ENCODE assay signal across 27 mouse cellular contexts in the genomic region with DNA sequence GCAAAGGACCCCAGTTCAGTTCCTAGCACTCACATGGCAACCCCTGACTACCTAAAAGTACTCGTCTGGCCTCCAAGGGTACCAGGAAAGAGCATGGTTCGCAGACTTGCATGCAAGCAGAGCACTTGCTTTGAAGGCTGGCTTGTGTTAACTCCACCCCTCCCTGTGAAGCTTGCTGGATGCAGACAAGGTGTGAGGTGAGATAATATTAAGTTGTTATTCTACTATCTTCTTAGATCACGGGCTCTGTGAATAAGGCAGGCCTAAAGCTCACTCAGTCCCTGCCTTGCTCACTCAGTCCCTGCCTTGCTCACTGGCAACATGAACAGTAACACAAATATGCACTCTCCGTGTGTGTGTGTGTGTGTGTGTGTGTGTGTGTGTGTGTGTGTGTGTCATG. TPM values are rescaled to one million over a fixed set of nuclear protein-coding genes. Genes with fewer than 3 reads are reported as not detected.
DNase-seq lines count a peak whose midpoint lies in the region; ATAC-seq and TF ChIP-seq lines count a peak whose summit lies in the region.
"Had no signal": no experiment of that assay in that cellular context is flagged by ENCODE, and none has a peak within 500 bp of the region (broad histone marks: within the 10 kb centered on the region; RNA-seq: fewer than 3 reads in every experiment).

No protein-coding gene starts in this region.

- no peaks in the 10 kb centered on the region for H3K9me3 ChIP-seq in liver, embryonic 13.5 days (replicated peaks)
- H3K9me3 ChIP-seq in liver, embryonic 16.5 days (replicated peaks; ENCODE audit: control insufficient read depth, low read length): no peaks in the 10 kb centered on the region
- no peaks in the 10 kb centered on the region for H3K9me3 ChIP-seq in lung, postnatal 0 days (ENCODE audit: low read length)
- H3K9me3 ChIP-seq: embryonic facial prominence, embryonic 13.5 days; forebrain, embryonic 15.5 days; heart, embryonic 15.5 days had no signal

- no peak overlapping the region for H3K4me2 ChIP-seq in liver, embryonic 13.5 days
- H3K4me2 ChIP-seq in liver, embryonic 16.5 days (ENCODE audit: low read depth, low read length): no peak overlapping the region
- no peak overlapping the region for H3K4me2 ChIP-seq in lung, postnatal 0 days (replicated peaks; ENCODE audit: low read depth, low read length)
- H3K4me2 ChIP-seq: embryonic facial prominence, embryonic 13.5 days; forebrain, embryonic 12.5 days; forebrain, embryonic 15.5 days; heart, embryonic 12.5 days; heart, embryonic 15.5 days; hindbrain, embryonic 14.5 days had no signal

- no peak for TF ChIP-seq EP300 in lung, postnatal 0 days (IDR thresholded peaks at IDR 0.05)

- peak; percentile 28 for DNase-seq in c-Kit-positive CD71-positive TER-119-negative erythroid progenitor cells, embryonic 14.5 days (ENCODE audit: low read depth)
- no peak for DNase-seq in liver, embryonic 13.5 days
- no peak for DNase-seq in natural killer cell, adult 2 months (ENCODE audit: low spot score in 2 of 2)
- no peak for DNase-seq in lung, postnatal 0 days (ENCODE audit: low spot score)
- no peak for DNase-seq in heart, adult 18-20 months
- DNase-seq in right cerebral cortex, postnatal 10 days (ENCODE audit: low spot score in 2 of 2): no peak
- DNase-seq: adrenal gland, postnatal 10 days; adrenal gland, postnatal 36 days; B cell, adult 2 months; cerebellum, postnatal 25 days; embryo, embryonic 11 days; gastrocnemius, postnatal 25 days; heart, postnatal 10 days; heart, postnatal 36 days had no signal

- H3K9ac ChIP-seq in liver, embryonic 13.5 days: no peak overlapping the region
- H3K9ac ChIP-seq in liver, embryonic 16.5 days (ENCODE audit: low read depth, low read length): no peak overlapping the region
- no peak overlapping the region for H3K9ac ChIP-seq in lung, postnatal 0 days (replicated peaks; ENCODE audit: low read depth)
- H3K9ac ChIP-seq: embryonic facial prominence, embryonic 13.5 days; forebrain, embryonic 12.5 days; forebrain, embryonic 15.5 days; heart, embryonic 12.5 days; heart, embryonic 15.5 days; hindbrain, embryonic 14.5 days had no signal

- peaks cover 16% of the 10 kb centered on the region for H3K4me1 ChIP-seq in liver, embryonic 13.5 days (replicated peaks)
- no peaks in the 10 kb centered on the region for H3K4me1 ChIP-seq in liver, embryonic 16.5 days (ENCODE audit: control insufficient read depth, low read depth, low read length)
- no peaks in the 10 kb centered on the region for H3K4me1 ChIP-seq in lung, postnatal 0 days (ENCODE audit: insufficient read depth, low read depth, low read length)
- H3K4me1 ChIP-seq: embryonic facial prominence, embryonic 10.5 days; embryonic facial prominence, embryonic 13.5 days; forebrain, embryonic 12.5 days; forebrain, embryonic 15.5 days had no signal

- ATAC-seq in hematopoietic stem cell, adult 5-6 weeks (replicated peaks in 1 of 2; ENCODE audit: insufficient read depth in 1 of 2, low FRiP score in 2 of 2, low TSS enrichment in 1 of 2, low read depth in 1 of 2, poor library complexity in 2 of 2, severe bottlenecking in 2 of 2): peak; percentile 29 to 46; a peak in 1 of 4 replicates
- ATAC-seq in liver, embryonic 13.5 days (ENCODE audit: low read depth): peak; percentile 87
- ATAC-seq in liver, embryonic 16.5 days (ENCODE audit: low read depth): peak; percentile 65
- ATAC-seq in lung, postnatal 0 days: no peak
- ATAC-seq: forebrain, embryonic 15.5 days; Patski had no signal

- H3K4me3 ChIP-seq in liver, embryonic 13.5 days (replicated peaks): no peak overlapping the region
- H3K4me3 ChIP-seq in liver, embryonic 16.5 days (ENCODE audit: low read depth, low read length): no peak overlapping the region
- no peak overlapping the region for H3K4me3 ChIP-seq in lung, postnatal 0 days (ENCODE audit: low read depth, low read length)
- H3K4me3 ChIP-seq: embryonic facial prominence, embryonic 10.5 days; embryonic facial prominence, embryonic 13.5 days; erythroblast, embryonic 14.5 days; forebrain, embryonic 12.5 days; forebrain, embryonic 15.5 days; heart, embryonic 12.5 days; heart, embryonic 15.5 days had no signal

- 30% methylated on average over 4 of the region's 4 CpGs for WGBS in liver, embryonic 13.5 days (ENCODE audit: insufficient replicate concordance)
- 36% methylated on average over 4 of the region's 4 CpGs for WGBS in liver, embryonic 16.5 days (ENCODE audit: insufficient replicate concordance)
- 88% methylated on average over 4 of the region's 4 CpGs for WGBS in lung, postnatal 0 days

- no peaks in the 10 kb centered on the region for H3K27me3 ChIP-seq in liver, embryonic 13.5 days
- no peaks in the 10 kb centered on the region for H3K27me3 ChIP-seq in liver, embryonic 16.5 days (ENCODE audit: control insufficient read depth, insufficient read depth, low read depth, low read length)
- H3K27me3 ChIP-seq in lung, postnatal 0 days (replicated peaks; ENCODE audit: insufficient read depth, low read length): no peaks in the 10 kb centered on the region
- H3K27me3 ChIP-seq: CH12.LX; embryonic facial prominence, embryonic 13.5 days; forebrain, embryonic 12.5 days; forebrain, embryonic 15.5 days; heart, embryonic 12.5 days; heart, embryonic 15.5 days; Patski had no signal

- no peak overlapping the region; the same call in 1 of the 2 replicates for H3K27ac ChIP-seq in liver, embryonic 13.5 days
- H3K27ac ChIP-seq in liver, embryonic 16.5 days (ENCODE audit: low read length): no peak overlapping the region
- no peak overlapping the region for H3K27ac ChIP-seq in lung, postnatal 0 days (ENCODE audit: low read length)
- H3K27ac ChIP-seq: embryonic facial prominence, embryonic 10.5 days; embryonic facial prominence, embryonic 13.5 days; forebrain, embryonic 12.5 days; forebrain, embryonic 15.5 days; heart, embryonic 15.5 days; hindbrain, embryonic 14.5 days had no signal

- TF ChIP-seq CTCF in lung, postnatal 0 days (IDR thresholded peaks at IDR 0.05): no peak

- no peaks in the 10 kb centered on the region for H3K36me3 ChIP-seq in liver, embryonic 13.5 days
- no peaks in the 10 kb centered on the region for H3K36me3 ChIP-seq in liver, embryonic 16.5 days (ENCODE audit: control insufficient read depth, insufficient read depth)
- H3K36me3 ChIP-seq in lung, postnatal 0 days (ENCODE audit: insufficient read depth, low read length): no peaks in the 10 kb centered on the region
- H3K36me3 ChIP-seq: G1E; heart, embryonic 12.5 days; heart, embryonic 15.5 days had no signal

RNA-seq across cellular contexts. Expression of gene Bcat1, which starts 58.5 kb away (rescaled TPM):
- total RNA-seq in hematopoietic stem cell, adult 5-6 weeks (2017): 0.79 TPM in 1 of 2 replicates, not detected in the other
- 0.48 and 0.65 TPM in 2 replicates for polyA plus RNA-seq in liver, embryonic 13.5 days (2015; fragmentation: Nextera tagmentation; extraction: Ambion mirVana)
- polyA plus RNA-seq in liver, embryonic 16.5 days (2015; fragmentation: Nextera tagmentation; extraction: Ambion mirVana): 0.96 and 1.2 TPM in 2 replicates
- polyA plus RNA-seq in lung, postnatal 0 days (2015; fragmentation: Nextera tagmentation; extraction: Ambion mirVana): 0.25 and 0.44 TPM in 2 replicates
- total RNA-seq in heart, adult 18-20 months (2021): 1 to 10 TPM in 1 of 2 experiments, under 1 TPM in 1; 0.46 to 1.1 TPM
- polyA plus RNA-seq: erythroblast, embryonic 14.5 days; G1E had no signal
